Mouse (Mus musculus): Measurements from ENCODE around the gene Itk.

Gene Itk

GRCm38 (mm10) chr11:46358369-46358768 lies 30.9 kb downstream of the Itk start:
- DNase-seq (ENCODE audit: low spot score) = no peak

DNA sequence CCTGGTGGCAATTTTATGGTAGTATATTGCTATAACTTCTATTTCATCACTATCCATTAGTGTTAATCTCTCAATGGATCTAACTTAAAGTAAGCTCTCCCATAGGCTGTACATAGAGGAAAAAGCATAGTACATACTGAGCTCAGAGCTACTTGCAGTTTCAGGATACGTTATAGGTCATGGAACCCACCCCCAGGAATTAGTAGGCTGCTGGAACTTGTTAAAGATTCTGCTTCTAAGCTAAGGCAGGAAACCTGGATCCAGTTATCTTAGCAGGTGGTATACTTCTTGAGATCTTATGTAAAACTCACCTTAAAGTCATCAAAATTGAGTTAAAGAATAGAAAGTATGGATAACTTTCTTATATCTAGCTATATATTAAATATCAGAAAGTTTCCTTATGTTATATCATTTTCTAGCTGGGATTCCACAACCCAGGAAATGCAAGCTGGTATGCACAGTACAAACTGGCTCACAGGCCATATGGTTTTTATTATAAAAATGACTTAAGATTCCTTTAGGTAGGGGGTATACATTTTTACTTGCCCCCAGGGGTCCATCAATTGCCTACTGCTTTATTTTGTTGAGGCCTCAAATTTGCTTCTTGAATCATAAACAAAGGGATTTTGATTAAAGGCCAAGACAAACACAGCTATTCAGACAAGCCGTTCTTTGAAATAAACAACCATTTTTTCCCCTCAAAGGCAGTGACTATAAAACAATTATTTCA lies 39.5 kb downstream of the Itk start:
- DNase-seq (ENCODE audit: low spot score) = no peak

GRCm38 (mm10) chr11:46348416-46348815 lies 40.9 kb downstream of the Itk start:
- no peak for DNase-seq (ENCODE audit: low spot score)

DNA sequence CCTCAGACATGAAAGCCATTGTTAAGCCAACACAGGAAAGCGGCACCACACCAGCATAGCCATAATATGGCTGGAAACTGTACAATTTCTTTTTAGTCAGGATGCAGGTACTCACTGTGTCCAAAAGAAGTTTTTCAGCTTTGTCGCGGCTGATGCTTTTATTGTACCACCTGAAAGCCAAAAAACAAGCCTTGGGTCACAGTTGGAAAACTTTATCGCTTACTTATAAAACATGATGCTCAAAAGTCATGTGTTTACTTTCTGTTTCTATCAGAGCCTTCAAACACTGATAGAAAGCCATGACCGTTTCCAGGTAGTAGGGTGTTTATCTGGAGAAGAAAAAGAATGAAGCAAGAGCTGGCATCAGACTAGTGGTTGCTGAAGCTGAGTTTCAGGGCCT lies 41.6 kb downstream of the Itk start:
- DNase-seq (ENCODE audit: low spot score) = no peak

- DNase-seq (ENCODE audit: low spot score) = no peak
Observed at GRCm38 (mm10) chr11:46343886-46344546, 45.3 kb downstream of the Itk start.

GRCm38 (mm10) chr11:46341960-46342359 lies 47.4 kb downstream of the Itk start:
- no peak for DNase-seq (ENCODE audit: low spot score)

GRCm38 (mm10) chr11:46336020-46336419 lies 53.3 kb downstream of the Itk start:
- DNase-seq (ENCODE audit: low spot score) = no peak

DNA sequence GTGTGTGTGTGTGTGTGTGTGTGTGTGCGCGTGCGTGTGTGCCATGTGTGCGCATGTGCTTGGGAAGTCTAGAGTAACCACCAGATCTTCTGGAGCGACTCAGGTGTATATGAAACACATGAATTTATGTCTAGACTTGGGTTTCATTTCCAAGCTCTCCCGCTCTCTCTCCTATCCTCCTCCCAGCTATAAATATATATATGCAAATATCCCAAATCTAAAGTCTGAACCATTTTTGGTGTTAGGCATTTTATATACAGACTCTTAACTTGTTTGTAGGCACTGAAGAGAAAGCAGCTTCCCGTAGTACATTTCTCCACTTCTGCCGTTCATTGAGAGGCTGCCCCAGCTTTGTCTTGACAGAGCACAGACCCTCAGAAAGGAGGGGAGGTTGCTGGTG lies 57.1 kb downstream of the Itk start:
- DNase-seq (ENCODE audit: low spot score) = no peak

- no peak for DNase-seq (ENCODE audit: low spot score)
Observed at GRCm38 (mm10) chr11:46326271-46327015, 62.9 kb downstream of the Itk start.

DNA sequence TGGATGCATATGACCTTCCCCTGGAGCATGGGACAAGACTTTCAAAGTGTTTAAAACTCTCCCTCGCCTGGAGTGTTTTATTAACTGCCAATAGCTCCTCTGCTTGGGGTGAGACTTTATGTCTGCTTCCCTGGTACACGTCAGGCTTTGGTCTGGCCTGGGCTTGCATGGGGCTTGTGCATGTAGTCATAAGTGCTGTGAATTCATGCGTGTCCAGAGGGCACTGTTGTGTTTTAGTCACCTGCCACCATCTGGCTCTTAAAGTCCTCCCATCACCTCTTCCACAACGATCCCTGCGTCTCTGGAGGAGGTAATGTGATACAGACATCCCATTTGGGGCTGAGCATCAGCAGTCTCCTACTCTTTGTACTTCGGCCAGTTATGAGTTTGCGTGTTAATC lies 67.8 kb downstream of the Itk start:
- DNase-seq (ENCODE audit: low spot score) = no peak

DNA sequence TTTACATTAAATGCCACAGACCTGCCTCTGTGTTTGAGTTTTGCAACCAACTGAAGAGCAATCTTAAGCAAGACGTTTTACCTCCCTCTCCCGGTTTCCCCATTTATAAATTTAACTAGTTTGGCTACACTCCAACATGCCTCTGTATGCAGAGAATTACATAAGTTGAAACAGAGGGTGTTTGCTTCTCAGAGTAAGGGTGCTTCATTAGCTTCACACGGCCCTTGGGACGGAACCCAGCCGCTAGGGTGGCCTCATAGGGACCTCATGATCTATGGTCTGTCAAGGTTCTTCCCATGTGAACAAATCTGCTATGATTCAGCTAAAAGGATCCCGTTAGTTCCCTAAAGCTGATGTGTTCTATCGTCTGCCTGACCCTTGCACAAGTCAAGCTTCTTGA lies 74.8 kb downstream of the Itk start:
- no peak for DNase-seq (ENCODE audit: low spot score)

DNA sequence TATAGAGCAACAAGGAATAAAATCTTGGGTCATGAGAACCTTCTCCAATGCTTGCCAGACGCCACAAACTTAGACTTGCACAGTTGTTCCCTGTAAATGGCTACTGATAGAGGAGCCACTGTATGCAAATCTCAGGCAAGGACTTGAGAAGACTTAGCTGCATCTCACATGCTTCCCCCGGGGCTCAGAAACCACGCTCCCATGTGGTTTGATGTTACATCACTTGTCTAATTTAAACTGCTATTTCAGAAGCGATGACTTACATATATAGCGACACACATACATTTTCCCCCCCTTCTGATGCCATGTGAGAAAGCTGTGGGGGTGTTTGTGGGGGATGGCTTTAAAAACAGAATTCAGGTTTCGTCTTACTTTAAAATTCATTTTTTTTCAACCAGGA lies 75.5 kb downstream of the Itk start:
- no peak for DNase-seq (ENCODE audit: low spot score)

- no peak for DNase-seq (ENCODE audit: low spot score)
Observed at GRCm38 (mm10) chr11:46312523-46313035, 76.7 kb downstream of the Itk start, which contains the start of gene Cyfip2. TSS of gene Cyfip2 (minus strand) at chr11:46312859.

DNA sequence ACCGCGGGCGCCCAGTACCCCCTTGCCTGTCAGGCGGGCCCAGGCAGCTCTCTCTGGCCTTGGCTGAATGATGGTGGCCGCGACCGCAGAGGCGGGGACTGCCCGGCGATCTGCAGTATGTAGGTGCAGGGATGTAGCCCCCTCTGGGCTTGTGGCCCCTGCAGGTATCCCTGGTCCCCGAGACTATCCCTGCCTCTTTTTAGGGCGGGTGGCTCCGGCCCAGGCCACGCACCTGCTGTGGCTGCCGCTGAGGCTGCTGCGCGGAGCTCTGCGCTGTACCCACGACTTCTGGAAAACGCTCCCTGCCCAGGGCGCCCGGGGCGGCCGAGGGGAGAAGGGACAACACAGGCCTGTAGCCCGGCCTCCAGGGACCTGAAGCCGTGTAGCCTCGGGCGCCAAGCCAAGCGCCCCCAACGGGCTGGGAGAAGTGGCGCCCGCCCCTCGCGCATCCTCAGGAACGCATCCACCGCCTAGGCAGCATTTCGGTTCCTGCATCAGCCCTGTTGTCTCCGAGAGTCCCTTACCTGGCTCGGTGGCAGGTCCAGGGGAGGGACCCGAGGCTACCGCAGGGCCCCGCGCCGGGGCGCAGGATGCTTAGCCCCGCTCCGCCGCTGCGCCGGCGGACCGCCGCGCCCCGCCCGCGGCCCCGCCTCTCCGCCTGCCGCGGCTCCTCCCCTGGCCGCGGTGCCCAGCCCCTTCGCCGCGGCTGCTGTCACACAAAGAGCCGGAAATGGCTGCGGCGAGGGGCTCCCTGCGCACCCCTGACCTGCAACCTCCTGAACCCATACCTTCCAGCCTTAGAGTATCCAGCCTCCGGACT lies 77.4 kb downstream of the Itk start:
- peak; percentile 11 for DNase-seq (ENCODE audit: low spot score)

DNA sequence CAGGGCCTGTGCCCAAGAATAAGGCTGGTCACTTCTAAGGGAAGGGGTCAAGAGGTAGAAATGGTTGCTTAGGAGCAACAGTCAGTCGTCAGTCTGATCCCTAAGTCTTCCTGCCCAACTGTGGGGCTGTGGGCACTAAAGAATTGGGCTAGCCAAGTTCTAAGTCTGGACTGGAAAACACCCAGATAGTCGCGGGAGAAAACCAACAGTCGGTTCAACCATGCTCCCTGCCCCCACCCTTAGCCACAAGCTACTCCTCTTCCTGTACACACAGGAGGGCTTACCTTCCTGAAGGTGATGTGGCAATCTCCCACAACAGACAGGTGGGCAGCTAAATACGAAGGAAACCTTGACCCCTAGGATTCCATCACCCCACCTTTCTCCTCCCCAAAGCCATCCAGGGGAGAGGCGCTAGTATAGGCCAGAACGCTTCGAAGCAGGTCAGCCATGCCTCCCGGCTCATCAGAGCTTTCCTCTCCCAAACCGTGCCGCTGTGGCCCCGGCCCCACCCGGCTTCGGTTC lies 78.1 kb downstream of the Itk start:
- DNase-seq (ENCODE audit: low spot score) = no peak

- no peak for DNase-seq (ENCODE audit: low spot score)
Observed at GRCm38 (mm10) chr11:46310647-46311063, 78.7 kb downstream of the Itk start.

GRCm38 (mm10) chr11:46309808-46310555 lies 79.3 kb downstream of the Itk start:
- no peak for DNase-seq (ENCODE audit: low spot score)

- DNase-seq (ENCODE audit: low spot score) = no peak
Observed at GRCm38 (mm10) chr11:46309111-46309741, 80.1 kb downstream of the Itk start.

DNA sequence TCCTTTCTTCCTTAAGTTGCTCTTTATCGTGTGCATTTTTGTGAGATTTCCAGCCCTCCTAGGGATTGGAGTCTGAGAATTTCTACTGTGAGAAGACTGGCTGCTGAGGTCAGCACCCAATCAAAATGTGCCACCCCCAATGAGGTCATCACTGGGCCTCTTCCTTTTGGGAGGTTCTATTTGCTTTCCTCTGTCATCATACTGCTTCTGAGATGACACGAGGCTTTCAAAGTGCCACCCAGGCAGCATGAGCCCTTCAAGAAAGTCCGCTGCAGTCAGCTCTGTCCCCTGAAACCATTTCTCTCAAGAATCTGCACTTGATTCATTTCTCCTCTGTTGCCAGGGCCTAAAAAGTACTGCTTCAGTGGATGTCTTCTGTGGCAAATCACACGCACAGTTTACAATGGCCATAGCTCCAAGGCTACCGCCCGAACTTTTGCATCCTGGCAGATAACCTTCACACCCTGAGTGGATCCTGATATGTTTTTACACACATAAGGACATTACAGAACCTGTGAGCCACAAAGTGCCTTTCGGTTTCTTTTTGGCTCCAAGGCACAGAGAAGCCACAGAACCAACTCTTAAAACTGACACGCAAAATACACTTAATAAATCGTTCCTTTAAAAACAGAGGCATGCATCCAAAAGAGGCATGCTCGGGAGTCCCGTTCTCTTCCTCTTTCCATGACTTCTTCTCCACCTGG lies 80.9 kb downstream of the Itk start:
- DNase-seq (ENCODE audit: low spot score) = no peak

DNA sequence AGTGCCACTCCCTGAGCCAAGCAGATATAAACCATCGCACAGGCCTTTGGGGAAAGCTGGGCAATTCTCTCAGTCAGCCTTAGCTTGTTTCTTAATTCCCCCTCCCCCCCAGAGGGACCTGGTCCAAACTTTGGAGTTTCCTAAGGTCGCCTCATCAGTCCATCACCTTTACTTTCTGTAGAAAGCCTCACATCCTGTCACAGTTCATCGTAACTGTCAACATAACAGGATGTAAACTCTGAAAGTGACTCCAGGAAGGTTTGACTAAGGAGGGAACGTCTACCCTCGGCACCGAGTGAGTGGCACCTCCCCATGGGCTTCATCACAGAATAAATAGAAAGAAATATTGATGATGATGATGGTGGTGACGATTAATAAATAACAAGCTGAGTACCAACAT lies 81.5 kb downstream of the Itk start:
- no peak for DNase-seq (ENCODE audit: low spot score)

Data from urinary bladder, postnatal 14 days (tissue).